Mouse (Mus musculus) erythroblast, embryonic 14.5 days (primary cell): ENCODE data around the gene Prph. TPM values are rescaled to one million over a fixed set of nuclear protein-coding genes. Genes with fewer than 3 reads are reported as not detected.
A peak's percentile ranks its signal among the peaks of the same experiment; 100 is the strongest.

Experiments
- H3K27me3 ChIP-seq: 2 replicates; pipeline ENCODE4 v1.6.1; 2012; ENCODE audit warnings: inconsistent platforms; ENCODE audit not compliant: control insufficient read depth
- H3K36me3 ChIP-seq: 2 replicates; pipeline ENCODE4 v1.6.1; 2012; ENCODE audit warnings: mild to moderate bottlenecking, inconsistent platforms; ENCODE audit not compliant: control insufficient read depth
- H3K4me1 ChIP-seq: 2 replicates; pipeline ENCODE4 v1.6.1; 2012; ENCODE audit warnings: inconsistent platforms; ENCODE audit not compliant: control insufficient read depth
- H3K4me3 ChIP-seq: replicated peaks from 2 replicates; pipeline ENCODE3; 2012; ENCODE audit warnings: moderate library complexity, mild to moderate bottlenecking, inconsistent platforms
- H3K9me3 ChIP-seq: 2 replicates; pipeline ENCODE4 v1.6.1; 2012; ENCODE audit warnings: low read length, inconsistent platforms, mixed read lengths; ENCODE audit not compliant: control insufficient read depth
- GATA1 ChIP-seq: IDR thresholded peaks from 2 replicates; pipeline ENCODE4 v1.6.1; 2012; ENCODE audit warnings: low read length, inconsistent platforms, mixed read lengths
- TAL1 ChIP-seq: IDR thresholded peaks from 3 replicates; pipeline ENCODE4 v1.6.1; 2012; ENCODE audit warnings: low read length, inconsistent platforms, mixed read lengths
- polyA plus RNA-seq: library from polyadenylated mRNA; stranded (reverse); fragments of >175 nt; gene quantifications from 2 replicates; pipeline ENCODE4 v1.2.3, GENCODE M21; 2012

The Prph gene
- polyA plus RNA-seq, 1 experiment: not detected

DNA sequence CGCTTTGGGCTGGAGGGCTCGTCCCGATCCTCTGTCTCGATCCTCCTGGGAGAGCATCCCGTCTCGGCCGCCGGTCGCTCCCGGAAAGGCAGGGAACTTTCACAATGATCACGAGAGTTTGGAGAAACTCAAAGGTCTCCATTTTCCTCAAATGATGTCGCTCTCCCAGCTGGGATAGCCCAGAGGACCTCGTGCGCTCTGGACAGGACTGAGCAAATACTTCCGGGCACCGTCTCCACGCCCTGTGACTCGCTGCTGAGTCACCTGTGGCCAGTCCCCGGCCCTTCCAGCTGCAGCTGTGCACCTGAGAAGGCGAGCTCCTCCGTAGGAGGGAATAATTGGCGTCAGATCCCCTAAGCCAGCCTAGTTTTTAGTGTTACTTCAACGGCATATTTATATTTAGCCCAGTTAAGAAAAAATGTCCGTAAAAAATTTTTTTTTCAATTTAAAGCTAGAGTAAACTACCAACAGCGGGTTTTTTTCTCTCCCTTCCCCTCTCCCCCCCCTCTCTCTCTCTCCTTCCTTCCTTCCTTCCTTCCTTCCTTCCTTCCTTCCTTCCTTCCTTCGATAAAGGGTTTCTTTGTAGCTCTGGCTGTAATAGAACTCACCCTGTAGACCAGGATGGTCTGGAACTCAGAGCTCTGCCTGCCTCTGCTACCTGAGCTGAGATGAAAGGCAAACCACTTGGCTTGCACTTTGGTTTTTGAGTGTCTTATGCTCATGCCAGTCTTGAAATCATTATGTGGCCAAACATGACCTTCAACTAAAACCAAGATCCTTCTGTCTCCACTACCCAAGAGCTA, 24.2 kb upstream of the Prph start:
- Histone ChIP-seq H3K27me3 (no peaks in the 10 kb centered on the region), H3K9me3 (no peaks in the 10 kb centered on the region), H3K4me1 (peaks cover 60% of the 10 kb centered on the region), H3K36me3 (peaks cover 45% of the 10 kb centered on the region), H3K4me3 (peak overlapping the region; percentile 70)
- TF ChIP-seq GATA1: no peak
- TF ChIP-seq TAL1: no peak

DNA sequence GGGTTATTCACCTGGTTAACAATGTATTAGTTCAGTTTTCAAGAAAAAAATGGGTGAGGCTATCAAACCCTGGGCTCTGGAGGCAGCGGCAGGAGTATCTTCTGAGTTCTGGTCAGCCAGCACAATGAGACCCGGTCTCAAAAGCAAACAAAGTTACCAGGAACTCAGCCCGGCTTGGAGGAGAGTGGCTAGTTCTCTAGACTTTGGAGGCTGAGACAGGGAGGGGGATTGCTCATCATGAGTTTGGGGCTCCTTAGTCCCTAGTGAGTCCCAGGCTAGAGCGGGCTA, 23.6 kb upstream of the Prph start:
- H3K4me3 ChIP-seq: peak overlapping the region; percentile 70
- TF ChIP-seq TAL1 (no peak), GATA1 (no peak)
- H3K27me3 ChIP-seq: no peaks in the 10 kb centered on the region
- H3K9me3 ChIP-seq: no peaks in the 10 kb centered on the region
- peaks cover 51% of the 10 kb centered on the region for H3K36me3 ChIP-seq
- H3K4me1 ChIP-seq: peaks cover 63% of the 10 kb centered on the region

DNA sequence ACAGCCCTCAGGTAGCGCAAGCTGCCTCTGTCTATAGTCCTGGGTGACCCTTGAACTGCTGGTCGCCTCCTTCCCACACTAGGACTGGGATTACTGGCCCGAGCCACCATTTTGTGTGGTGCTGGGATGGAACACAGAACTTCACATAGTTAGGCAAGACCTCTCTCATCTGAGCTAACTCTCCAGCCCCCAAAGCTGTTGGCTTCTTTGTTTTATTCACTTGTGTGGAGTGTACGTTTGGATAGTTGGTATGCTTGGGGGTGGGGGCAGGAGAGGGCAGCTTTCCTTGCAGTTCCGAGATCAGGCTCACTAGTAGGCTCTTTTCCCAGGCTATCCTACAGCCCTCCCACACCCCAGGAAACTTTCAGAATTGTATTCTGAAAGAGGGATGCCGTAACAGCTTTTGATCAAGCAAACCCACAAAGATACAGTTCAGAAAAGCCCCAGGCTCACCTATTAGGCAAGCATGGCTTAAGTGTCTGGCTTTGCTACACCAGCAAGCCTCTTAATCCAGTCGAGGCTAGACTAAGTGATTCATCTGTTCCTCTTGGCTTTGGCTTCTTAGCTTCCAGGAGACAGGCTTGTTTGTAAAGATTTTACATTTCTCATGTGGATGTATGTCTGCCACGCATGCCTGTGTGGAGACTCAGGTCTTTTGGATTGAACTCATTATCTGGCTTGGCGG, 22.8 kb upstream of the Prph start:
- Histone ChIP-seq H3K9me3 (no peaks in the 10 kb centered on the region), H3K4me1 (peaks cover 64% of the 10 kb centered on the region), H3K4me3 (peak overlapping the region; percentile 70), H3K36me3 (peaks cover 57% of the 10 kb centered on the region), H3K27me3 (no peaks in the 10 kb centered on the region)
- TF ChIP-seq TAL1 (no peak), GATA1 (no peak)

DNA sequence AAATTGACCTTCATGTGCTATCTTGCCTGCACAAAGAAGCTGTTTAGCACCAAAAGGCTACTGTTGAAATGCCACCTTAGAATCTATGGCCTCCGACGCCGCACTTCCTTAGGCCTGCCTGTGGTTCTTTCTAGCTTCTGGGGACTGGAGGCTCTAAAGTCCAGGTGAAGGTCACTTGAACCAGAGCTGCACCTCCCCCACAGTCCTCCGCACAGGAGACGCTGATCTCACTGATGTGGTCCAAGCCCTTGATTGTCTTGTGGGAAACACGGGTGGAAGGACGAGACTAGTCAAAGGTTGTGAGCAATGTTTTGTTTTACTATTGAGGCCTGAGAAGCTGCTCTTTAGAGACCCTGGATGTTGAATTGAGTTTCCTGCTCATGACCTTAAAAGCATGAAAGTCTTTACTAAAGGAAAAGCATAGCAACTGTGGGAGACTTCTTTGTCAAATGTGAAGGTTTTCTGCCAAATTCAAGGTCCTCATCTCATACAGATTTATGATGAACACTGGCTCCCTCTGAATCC, 22.2 kb upstream of the Prph start:
- H3K9me3 ChIP-seq: no peaks in the 10 kb centered on the region
- H3K36me3 ChIP-seq: peaks cover 61% of the 10 kb centered on the region
- H3K4me3 ChIP-seq: peak overlapping the region; percentile 70
- H3K4me1 ChIP-seq: peaks cover 61% of the 10 kb centered on the region
- no peaks in the 10 kb centered on the region for H3K27me3 ChIP-seq
- TF ChIP-seq GATA1 (no peak), TAL1 (no peak)

DNA sequence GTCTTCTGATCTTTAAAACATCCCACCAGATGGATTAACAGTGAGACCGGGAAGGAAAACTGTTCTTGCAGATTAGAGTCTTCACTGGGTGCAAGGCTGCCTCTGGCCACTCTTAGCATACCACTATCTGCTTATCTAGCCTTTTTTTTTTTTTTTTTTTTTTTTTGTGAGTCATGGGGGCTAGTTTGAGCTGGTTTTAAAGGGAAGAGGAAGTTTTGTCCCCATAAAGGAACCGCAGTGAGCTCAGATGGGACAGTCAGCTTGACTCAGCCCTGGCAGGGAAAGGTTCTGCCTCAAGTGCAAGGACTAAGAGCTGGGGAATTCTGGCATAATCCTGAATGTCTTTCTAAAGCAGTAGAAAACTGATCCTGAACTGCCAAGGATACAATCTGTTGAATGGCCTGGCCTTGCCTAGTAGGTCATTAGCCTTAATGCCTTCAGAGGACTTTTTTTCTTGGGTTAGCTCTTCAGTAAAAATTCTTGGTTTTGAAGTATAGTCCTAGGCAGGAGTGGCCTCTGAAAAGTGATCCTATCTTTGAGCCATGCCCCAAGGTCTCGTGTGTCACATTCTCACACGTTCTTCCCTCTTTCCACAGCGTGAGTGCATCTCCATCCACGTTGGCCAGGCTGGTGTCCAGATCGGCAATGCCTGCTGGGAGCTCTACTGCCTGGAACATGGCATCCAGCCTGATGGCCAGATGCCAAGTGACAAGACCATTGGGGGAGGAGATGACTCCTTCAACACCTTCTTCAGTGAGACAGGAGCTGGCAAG, 21.3 kb upstream of the Prph start:
- Histone ChIP-seq H3K4me3 (peak overlapping the region; percentile 70), H3K9me3 (no peaks in the 10 kb centered on the region), H3K36me3 (peaks cover 70% of the 10 kb centered on the region), H3K4me1 (peaks cover 53% of the 10 kb centered on the region), H3K27me3 (no peaks in the 10 kb centered on the region)
- TF ChIP-seq TAL1 (no peak), GATA1 (no peak)

DNA sequence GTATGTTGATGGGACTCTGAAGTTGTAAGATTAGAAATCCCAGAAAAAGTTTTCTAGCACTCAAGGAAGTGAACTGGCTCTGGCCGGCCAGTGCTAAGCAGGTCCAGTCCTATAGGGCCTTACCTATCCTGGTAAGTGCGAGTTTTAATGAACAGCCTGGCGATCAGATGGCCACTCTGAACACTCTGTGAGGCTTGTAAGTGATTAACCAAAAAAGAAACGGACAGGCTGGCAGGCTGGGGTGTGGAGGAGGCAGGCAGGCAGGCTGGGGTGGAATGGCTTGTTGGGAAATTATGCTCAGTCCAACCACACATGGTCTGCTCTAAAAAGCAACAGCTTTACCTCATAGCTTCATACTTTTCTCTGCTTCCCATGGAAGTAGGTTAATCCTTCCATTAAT, 19.5 kb upstream of the Prph start:
- Histone ChIP-seq H3K4me3 (no peak overlapping the region), H3K36me3 (peaks cover 84% of the 10 kb centered on the region), H3K4me1 (peaks cover 52% of the 10 kb centered on the region)

DNA sequence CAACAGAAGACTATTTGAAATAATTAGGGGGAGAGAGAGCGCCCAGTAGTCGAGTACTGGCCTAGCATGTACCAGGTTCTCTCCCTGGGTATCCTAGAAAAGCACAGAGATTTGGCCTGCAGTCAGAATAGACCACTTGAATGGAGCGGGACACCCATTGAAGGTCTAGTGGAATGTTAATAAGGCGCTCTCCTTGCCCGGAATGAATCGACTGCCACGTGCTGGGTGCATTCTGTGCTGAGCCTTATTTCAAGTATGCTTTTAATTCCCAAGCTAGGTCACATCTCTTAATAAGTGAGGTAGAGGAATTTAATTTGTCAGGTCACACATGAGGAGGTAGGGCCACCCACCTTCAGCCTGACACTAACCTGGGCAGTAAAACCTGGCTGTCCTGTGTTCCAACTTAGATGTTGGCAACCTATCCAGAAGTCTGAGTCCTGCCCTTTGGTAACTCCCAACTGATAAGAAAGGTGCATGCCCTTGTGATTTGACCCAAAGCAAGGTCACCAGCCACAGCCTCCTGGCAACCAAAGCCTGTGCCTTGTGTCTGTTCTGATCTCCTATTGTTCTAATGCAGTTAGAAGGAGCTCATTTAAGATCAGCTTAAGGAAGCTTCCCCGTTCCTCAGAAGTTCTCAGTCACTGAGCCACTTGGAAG, 18.6 kb upstream of the Prph start:
- peaks cover under 1% of the 10 kb centered on the region; the same call in 1 of the 2 replicates for H3K27me3 ChIP-seq
- TF ChIP-seq TAL1: no peak
- TF ChIP-seq GATA1: no peak
- H3K4me1 ChIP-seq: peaks cover 54% of the 10 kb centered on the region
- no peak overlapping the region for H3K4me3 ChIP-seq
- no peaks in the 10 kb centered on the region for H3K9me3 ChIP-seq
- peaks cover 80% of the 10 kb centered on the region for H3K36me3 ChIP-seq

More for the DNA sequence above, 19.5 kb upstream of the Prph start:
- H3K27me3 ChIP-seq: no peaks in the 10 kb centered on the region
- no peaks in the 10 kb centered on the region for H3K9me3 ChIP-seq
- TF ChIP-seq GATA1 (no peak), TAL1 (no peak)

DNA sequence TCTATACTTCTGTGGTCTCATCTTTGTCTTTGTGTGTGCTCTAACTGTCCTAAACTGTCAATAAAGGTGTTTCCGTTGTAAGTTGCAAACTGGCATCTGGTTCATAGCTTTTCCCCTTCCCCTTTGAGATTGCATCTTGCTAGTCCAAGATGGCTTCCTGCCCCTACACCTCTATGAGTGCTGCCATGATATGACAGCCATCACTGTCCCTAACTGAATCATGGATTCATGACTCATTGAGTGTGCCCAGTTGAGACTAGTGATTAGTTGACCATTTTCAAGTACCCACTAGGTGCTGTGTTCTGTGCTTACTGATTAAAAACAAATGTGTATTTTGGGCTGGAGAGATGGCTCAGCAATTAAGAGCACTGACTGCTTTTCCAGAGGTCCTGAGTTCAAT, 16.9 kb upstream of the Prph start:
- no peak overlapping the region for H3K4me3 ChIP-seq
- H3K36me3 ChIP-seq: peaks cover 64% of the 10 kb centered on the region
- peaks cover 7% of the 10 kb centered on the region for H3K27me3 ChIP-seq
- no peaks in the 10 kb centered on the region for H3K9me3 ChIP-seq
- TF ChIP-seq GATA1 (no peak), TAL1 (no peak)
- H3K4me1 ChIP-seq: peaks cover 42% of the 10 kb centered on the region
